Mouse (Mus musculus) midbrain, embryonic 16.5 days (tissue): ENCODE data around the gene Sec31a. TPM values are rescaled to one million over a fixed set of nuclear protein-coding genes. Genes with fewer than 3 reads are reported as not detected.

Source experiments
- ATAC-seq: fragments of 200-750 bp; cut with Nextera tagmentation; 2 replicates; pipeline ENCODE4 v1.8.0; 2017; ENCODE audit warnings: moderate TSS enrichment
- H3K27ac ChIP-seq: fragments of 300-500 bp; sonication (generic); 2 replicates; pipeline ENCODE4 v1.5.1; 2014; ENCODE audit warnings: mild to moderate bottlenecking, low read length, mixed read lengths
- H3K27me3 ChIP-seq: fragments of 300-500 bp; sonication (generic); 2 replicates; pipeline ENCODE4 v1.6.1; 2014; ENCODE audit warnings: low read depth, low read length, mixed read lengths; ENCODE audit not compliant: control insufficient read depth, insufficient read depth
- H3K36me3 ChIP-seq: fragments of 300-500 bp; sonication (generic); 2 replicates; pipeline ENCODE4 v1.6.1; 2014; ENCODE audit warnings: mild to moderate bottlenecking, low read length, moderate library complexity, mixed read lengths; ENCODE audit not compliant: control insufficient read depth, insufficient read depth
- H3K4me1 ChIP-seq: fragments of 300-500 bp; sonication (generic); 2 replicates; pipeline ENCODE4 v1.6.1; 2014; ENCODE audit warnings: mild to moderate bottlenecking, low read length, mixed read lengths; ENCODE audit not compliant: control insufficient read depth, insufficient read depth
- H3K4me2 ChIP-seq: fragments of 300-500 bp; sonication (generic); 2 replicates; pipeline ENCODE4 v1.6.1; 2014; ENCODE audit warnings: mild to moderate bottlenecking, low read length, mixed read lengths
- H3K4me3 ChIP-seq: fragments of 300-500 bp; sonication (generic); 2 replicates; pipeline ENCODE4 v1.5.1; 2014; ENCODE audit warnings: low read depth, mild to moderate bottlenecking, low read length, moderate library complexity, mixed read lengths
- H3K9ac ChIP-seq: fragments of 300-500 bp; sonication (generic); 2 replicates; pipeline ENCODE4 v1.6.1; 2014; ENCODE audit warnings: low read depth, low read length, mixed read lengths
- H3K9me3 ChIP-seq: fragments of 300-500 bp; sonication (generic); replicated peaks from 2 replicates; pipeline ENCODE4 v1.6.1; 2014; ENCODE audit warnings: mild to moderate bottlenecking, low read length, mixed read lengths; ENCODE audit not compliant: control insufficient read depth, poor library complexity, severe bottlenecking
- WGBS: fragments of 180-500 bp; shearing (Covaris S2); extraction: QIAGEN DNeasy Blood & Tissue Kit; methylation state at CpG from one replicate; pipeline ENCODE4 v1.1.7; 2014; 5-methylcytosine and 5-hydroxymethylcytosine counted together
- polyA plus RNA-seq: library from polyadenylated mRNA; unstranded; fragments of >200 nt; fragmentation: Nextera tagmentation; extraction: Ambion mirVana; gene quantifications from 2 replicates; pipeline ENCODE4 v1.2.1, GENCODE M21; 2015

The Sec31a gene
- polyA plus RNA-seq, 1 experiment from 2014 or later = 91.0 TPM

- 74% methylated on average over 14 of the region's 14 CpGs for WGBS
- H3K27me3 ChIP-seq = no peaks in the 10 kb centered on the region
- no peak overlapping the region for H3K9ac ChIP-seq
- H3K36me3 ChIP-seq = no peaks in the 10 kb centered on the region
- no peak overlapping the region for H3K27ac ChIP-seq
- H3K4me3 ChIP-seq = no peak overlapping the region
- H3K4me2 ChIP-seq = no peak overlapping the region
- no peaks in the 10 kb centered on the region for H3K4me1 ChIP-seq
- ATAC-seq = no peak
- H3K9me3 ChIP-seq = no peaks in the 10 kb centered on the region
These were observed 82.2 kb downstream of the Sec31a start for GRCm38 (mm10) chr5:100333607-100334380.

- no peaks in the 10 kb centered on the region for H3K4me1 ChIP-seq
These were observed 83.6 kb downstream of the Sec31a start for GRCm38 (mm10) chr5:100332300-100333004.

GRCm38 (mm10) chr5:100331636-100332035, 84.4 kb downstream of the Sec31a start:
- H3K4me2 ChIP-seq = no peak overlapping the region
- H3K9ac ChIP-seq = no peak overlapping the region
- H3K9me3 ChIP-seq = no peaks in the 10 kb centered on the region
- no peaks in the 10 kb centered on the region for H3K27me3 ChIP-seq
- no peaks in the 10 kb centered on the region for H3K36me3 ChIP-seq
- no peak overlapping the region for H3K27ac ChIP-seq
- H3K4me3 ChIP-seq = no peak overlapping the region
- H3K4me1 ChIP-seq = no peaks in the 10 kb centered on the region
- no peak for ATAC-seq
- WGBS = 85% methylated on average over 7 of the region's 8 CpGs

More at GRCm38 (mm10) chr5:100332300-100333004, 83.6 kb downstream of the Sec31a start:
- 0 out of 2 replicates have a peak, but pooled peaks have one; percentile 12 for ATAC-seq
- H3K27ac ChIP-seq = no peak overlapping the region
- no peak overlapping the region for H3K4me3 ChIP-seq
- H3K36me3 ChIP-seq = no peaks in the 10 kb centered on the region
- WGBS = 41% methylated on average over 8 of the region's 8 CpGs
- no peak overlapping the region for H3K9ac ChIP-seq
- no peak overlapping the region for H3K4me2 ChIP-seq
- H3K27me3 ChIP-seq = no peaks in the 10 kb centered on the region
- H3K9me3 ChIP-seq = no peaks in the 10 kb centered on the region

DNA sequence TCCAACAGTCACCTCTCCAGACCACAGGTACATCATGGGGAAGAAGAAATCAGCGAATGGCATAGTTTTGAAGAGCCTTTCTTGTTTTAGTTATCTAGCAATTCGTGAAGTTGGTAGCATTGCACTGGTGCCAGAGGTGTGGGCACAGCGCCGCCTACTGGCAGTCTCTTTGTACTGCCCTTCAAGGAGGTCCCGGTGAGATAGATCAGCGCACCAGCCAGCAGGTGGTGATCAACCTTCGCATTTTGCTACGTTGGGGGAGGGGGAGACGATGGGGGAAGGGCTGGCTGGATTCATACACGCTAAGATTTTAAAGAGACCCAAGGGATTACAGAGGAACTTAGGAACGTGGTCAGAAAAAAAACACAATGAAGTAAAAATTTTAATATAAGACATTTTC, 94.0 kb downstream of the Sec31a start:
- Histone ChIP-seq H3K27me3 (no peaks in the 10 kb centered on the region), H3K4me1 (peaks cover 2% of the 10 kb centered on the region; the same call in 1 of the 2 replicates), H3K9ac (no peak overlapping the region), H3K9me3 (no peaks in the 10 kb centered on the region), H3K4me3 (no peak overlapping the region), H3K4me2 (peak overlapping the region; percentile 22), H3K36me3 (no peaks in the 10 kb centered on the region), H3K27ac (no peak overlapping the region)
- WGBS = under 1% methylated on average over 11 of the region's 11 CpGs
- peak; percentile 85 for ATAC-seq

DNA sequence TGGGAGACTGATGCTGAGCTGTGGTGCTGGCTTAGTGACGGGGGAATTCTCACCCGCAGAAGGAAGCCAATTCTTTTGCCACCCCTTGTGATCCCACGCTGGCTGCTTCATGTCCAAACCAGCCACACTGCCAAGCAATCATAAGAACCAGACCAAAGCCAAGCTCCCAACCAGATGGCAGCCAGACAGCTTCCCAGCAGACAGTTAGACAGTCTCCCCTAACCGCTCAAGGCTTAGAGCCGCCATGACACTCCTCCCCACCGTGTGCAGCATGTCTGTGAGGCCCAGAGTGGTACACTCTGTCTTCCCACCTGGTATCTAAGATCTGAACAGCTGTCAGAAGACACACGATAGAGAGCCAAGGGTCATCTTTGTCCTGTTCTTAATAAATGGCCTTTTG, 98.2 kb downstream of the Sec31a start:
- Histone ChIP-seq H3K9me3 (no peaks in the 10 kb centered on the region), H3K36me3 (no peaks in the 10 kb centered on the region), H3K4me3 (no peak overlapping the region), H3K4me2 (no peak overlapping the region), H3K27me3 (no peaks in the 10 kb centered on the region), H3K9ac (no peak overlapping the region), H3K27ac (no peak overlapping the region), H3K4me1 (peaks cover 2% of the 10 kb centered on the region; the same call in 1 of the 2 replicates)
- WGBS = 72% methylated on average over 7 of the region's 7 CpGs
- ATAC-seq = no peak

- 87% methylated on average over 18 of the region's 18 CpGs for WGBS
- no peaks in the 10 kb centered on the region for H3K27me3 ChIP-seq
These were observed 99.0 kb downstream of the Sec31a start for GRCm38 (mm10) chr5:100317010-100317409.

GRCm38 (mm10) chr5:100315646-100316045, 100.4 kb downstream of the Sec31a start:
- Histone ChIP-seq H3K4me1 (no peaks in the 10 kb centered on the region), H3K36me3 (no peaks in the 10 kb centered on the region), H3K9me3 (no peaks in the 10 kb centered on the region), H3K4me3 (no peak overlapping the region), H3K4me2 (no peak overlapping the region), H3K9ac (no peak overlapping the region), H3K27me3 (no peaks in the 10 kb centered on the region), H3K27ac (no peak overlapping the region)
- WGBS = 41% methylated on average over 3 of the region's 3 CpGs
- no peak for ATAC-seq

More at GRCm38 (mm10) chr5:100317010-100317409, 99.0 kb downstream of the Sec31a start:
- Histone ChIP-seq H3K4me2 (no peak overlapping the region), H3K9ac (no peak overlapping the region), H3K4me1 (no peaks in the 10 kb centered on the region), H3K9me3 (no peaks in the 10 kb centered on the region), H3K27ac (no peak overlapping the region), H3K4me3 (no peak overlapping the region), H3K36me3 (no peaks in the 10 kb centered on the region)
- no peak for ATAC-seq

- no peak for ATAC-seq
- WGBS = 80% methylated on average over 5 of the region's 5 CpGs
- H3K9ac ChIP-seq = no peak overlapping the region
These were observed 103.6 kb downstream of the Sec31a start for GRCm38 (mm10) chr5:100312391-100312790.

More at GRCm38 (mm10) chr5:100312391-100312790, 103.6 kb downstream of the Sec31a start:
- no peaks in the 10 kb centered on the region for H3K36me3 ChIP-seq
- no peaks in the 10 kb centered on the region for H3K9me3 ChIP-seq
- no peaks in the 10 kb centered on the region for H3K27me3 ChIP-seq
- peaks cover 7% of the 10 kb centered on the region for H3K4me1 ChIP-seq
- no peak overlapping the region for H3K4me2 ChIP-seq
- H3K27ac ChIP-seq = no peak overlapping the region
- no peak overlapping the region for H3K4me3 ChIP-seq
